Mouse (Mus musculus): Measurements from ENCODE around the gene Asap2.

DNA sequence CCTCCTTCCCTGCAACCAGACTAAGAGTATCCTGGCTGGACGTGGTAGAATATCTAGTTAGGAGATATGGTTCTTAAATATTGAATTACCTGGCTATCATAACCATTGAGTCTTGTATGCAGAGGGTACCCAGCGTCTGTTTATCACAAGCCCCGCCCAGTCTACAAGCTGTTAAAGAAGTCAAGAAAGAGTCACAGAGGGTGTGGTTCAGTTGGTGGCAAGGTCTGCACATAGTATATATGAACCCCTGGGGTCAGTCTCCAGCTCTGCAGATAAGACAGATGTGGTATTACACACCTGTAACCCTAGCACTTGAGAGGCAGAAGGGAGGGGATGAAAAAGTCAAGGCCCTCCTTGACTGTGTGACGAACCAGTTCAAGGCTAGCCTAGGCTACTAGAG, 215.5 kb downstream of the Asap2 start:
- TF ChIP-seq CTCF (IDR thresholded peaks at IDR 0.05; ENCODE audit: control insufficient read depth, insufficient read depth, low read length) (no peak), POLR2A (IDR thresholded peaks at IDR 0.05; ENCODE audit: borderline replicate concordance, control insufficient read depth, low read depth, low read length) (no peak)

Data from bone marrow, adult 2 months (tissue).